Mouse (Mus musculus) CD4-positive, CD25-positive, alpha-beta regulatory T cell, adult 4 months (primary cell): ENCODE measurements around the gene Gemin5. TPM values are rescaled to one million over a fixed set of nuclear protein-coding genes. Genes with fewer than 3 reads are reported as not detected.
"Not testable (repeated sequence)": the region's sequence is repeated elsewhere in the genome, so short reads cannot be mapped to it uniquely, and the experiment has no call there.

ENCODE experiments used
- ATAC-seq: one replicate; pipeline ENCODE4 v1.8.0; 2017
- polyA plus RNA-seq, 2 experiments: library from polyadenylated mRNA; unstranded; fragments of 100-300 nt; shearing (Covaris generic); gene quantifications; one replicate each; pipeline ENCODE4 v1.2.1; 2017

The Gemin5 gene
- 1 to 10 TPM; 6.5 to 7.8 TPM for polyA plus RNA-seq

DNA sequence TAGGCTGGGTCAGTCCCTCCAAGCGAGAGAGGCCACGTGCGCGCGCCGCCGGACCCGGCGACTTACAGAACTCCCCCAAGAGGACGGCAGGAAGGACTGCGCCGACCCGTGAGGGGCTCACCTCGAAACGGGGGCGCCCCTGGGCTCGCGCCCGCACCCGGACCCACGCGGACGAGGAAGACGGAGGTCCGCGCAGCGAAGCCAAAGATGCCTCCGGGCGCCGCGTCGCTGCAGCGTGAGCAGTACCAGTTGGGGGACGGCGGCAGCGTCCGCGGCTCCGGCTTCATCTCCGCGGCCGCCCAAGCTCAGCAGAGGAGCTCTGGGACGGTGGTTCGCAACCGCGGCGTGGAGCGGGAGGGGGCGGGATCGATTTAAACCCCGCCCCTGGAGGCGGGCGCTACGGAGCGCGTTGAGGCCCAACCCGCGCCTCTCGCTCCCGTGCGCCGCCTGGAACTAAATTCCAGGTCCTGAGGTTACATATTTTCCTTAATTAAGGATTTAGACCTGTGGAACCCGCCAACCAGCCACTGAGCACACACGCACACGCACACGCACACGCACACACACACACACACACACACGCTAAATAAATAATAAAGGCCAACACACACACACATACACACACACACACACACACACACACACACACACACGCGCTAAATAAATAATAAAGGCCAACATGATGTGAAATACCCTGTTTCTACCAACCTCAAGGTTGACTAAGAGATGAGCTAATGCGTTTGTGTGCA is at the start of gene Gemin5:
TSS of gene Gemin5 (minus strand) at position 373 of the 749 bp plus-strand sequence.
- ATAC-seq = peak; percentile 76

DNA sequence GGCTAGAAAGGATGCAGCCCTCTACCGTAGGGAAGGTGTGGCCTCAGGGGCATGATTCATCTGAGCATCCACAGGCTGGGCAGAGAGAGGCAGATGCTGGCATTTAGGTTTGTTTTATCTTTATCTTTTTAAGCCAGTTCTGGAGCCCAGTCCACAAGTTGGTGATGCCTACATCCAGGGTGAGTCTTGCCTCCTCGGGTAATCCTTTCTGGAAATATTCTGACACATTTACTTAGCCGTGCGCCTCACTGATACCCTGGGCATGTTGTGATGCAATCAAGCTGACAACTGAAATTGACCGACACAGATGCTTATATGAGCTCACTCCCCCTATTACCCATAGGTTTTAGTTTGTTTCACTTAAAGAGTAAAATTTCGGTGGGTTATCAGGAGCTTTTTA is 48.5 kb upstream of the Gemin5 start:
- peak; percentile 16 for ATAC-seq

DNA sequence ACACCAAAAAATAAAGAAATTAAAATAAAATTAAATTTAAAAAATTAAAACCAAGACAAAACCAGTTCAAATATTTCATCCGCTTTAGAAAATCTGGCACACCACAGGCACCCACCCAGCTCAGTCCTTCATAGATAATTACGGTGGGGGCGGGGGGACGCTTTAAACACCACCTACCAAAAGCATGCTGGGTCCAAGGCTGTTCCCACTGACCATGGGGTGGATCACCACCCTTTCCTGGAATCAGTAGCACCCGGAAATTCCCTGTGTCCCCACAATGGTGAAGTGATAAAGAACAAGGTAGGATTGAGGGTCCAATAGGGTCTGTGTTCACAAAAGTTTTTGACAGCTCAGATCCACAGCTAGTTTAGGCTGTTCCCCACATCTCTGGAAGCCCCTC is 47.5 kb upstream of the Gemin5 start:
- ATAC-seq = no peak

DNA sequence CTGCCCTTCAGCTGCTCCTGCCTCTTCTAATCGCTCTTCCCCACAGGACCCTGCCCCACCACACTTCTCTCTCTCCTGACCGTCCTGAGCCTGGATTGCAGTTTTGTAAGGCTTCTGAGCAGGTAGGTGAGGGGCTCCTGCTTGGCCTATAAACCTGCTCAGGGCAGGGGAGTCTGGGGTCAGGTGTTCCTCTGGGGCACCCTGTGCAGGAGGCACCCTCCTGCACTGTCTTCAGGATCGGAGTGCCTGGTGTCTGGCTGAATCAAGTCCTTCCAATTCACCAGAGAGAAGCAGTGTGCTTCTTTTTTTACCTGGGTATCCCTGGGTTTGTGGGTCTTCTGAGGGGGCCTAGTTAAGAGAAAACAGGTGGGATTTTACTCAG is 46.7 kb upstream of the Gemin5 start:
- peak; percentile 2 for ATAC-seq

DNA sequence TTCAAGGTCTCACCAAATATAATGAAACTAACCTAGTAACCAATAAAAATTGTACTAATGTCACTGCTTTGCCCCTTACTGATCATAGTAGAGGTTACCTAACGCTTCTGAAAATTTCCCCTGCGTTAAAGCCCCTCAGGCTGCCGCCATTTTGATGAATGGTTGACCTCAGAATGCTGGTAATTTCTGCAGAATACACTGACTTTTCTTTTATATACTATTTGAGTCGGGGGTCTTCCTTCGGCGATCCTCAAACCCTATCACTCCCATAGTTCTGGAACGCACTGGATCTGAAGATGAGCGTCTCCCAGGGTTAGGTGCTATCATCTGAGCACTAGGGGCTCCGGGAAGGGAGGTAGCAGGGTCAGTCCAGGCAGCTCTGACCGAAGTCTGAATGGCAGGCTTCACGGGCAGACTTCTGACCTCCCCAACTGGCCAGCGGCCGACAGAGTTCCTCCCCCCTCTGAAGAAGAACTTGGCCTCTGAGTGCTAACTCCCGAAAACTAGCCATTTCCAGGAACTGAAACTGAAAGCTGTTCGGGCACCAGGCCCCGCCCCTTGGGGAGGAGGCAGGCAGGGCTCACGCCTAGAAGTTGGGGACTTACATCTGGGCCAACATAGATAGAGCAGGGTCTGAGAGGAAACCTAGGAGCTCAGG is 46.2 kb upstream of the Gemin5 start:
- peak; percentile 70 for ATAC-seq

DNA sequence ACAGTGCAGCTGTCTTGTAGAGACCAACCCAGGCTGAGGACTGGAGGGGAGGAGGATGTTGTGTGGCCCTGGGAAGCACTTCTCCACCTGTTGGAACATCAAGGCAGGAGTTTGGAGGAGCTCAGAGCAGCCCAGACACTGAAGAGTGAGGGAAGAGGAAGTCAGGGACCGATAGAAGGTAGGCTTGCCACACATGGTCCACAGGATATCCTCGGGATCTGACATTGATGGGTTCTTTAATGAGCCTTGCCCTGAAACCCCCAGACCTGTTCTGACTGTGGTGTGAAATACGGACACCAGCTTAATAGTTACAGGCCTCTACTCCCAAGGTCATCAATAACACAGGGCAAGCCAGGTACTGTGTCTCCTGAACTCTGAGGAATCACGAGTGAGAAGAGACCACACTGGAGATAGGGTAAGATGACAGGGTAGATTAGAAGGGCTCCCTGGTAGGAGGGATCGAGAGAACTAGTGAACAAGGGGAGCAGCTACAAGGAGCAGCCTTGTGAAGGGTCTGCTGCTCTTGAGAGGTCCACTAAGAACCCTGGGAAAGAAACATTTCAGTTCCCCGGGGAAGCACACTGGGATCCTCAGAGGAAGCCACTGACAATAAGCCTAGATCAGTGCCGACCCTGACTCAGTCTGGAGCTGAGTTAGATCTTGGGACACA is 45.5 kb upstream of the Gemin5 start:
- ATAC-seq = no peak

DNA sequence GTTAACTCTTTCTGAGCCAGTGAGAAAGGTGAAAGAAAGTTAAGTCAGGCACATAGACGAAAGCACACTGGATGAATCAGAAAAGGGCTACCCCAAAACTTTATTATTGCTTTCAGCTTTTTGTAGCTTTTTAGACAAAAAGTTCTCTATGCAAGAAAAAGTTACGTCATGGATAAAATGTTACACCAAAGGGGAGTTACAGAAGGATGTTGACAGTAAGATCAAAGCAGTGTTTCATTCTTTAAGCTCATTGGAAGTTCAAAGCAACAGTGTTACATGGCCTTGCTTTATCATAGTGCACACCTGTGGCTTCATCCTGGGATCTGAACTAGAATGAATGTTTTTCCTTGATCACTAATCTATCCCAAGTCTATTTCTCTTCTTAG is 43.3 kb upstream of the Gemin5 start:
- ATAC-seq = peak; percentile 53

DNA sequence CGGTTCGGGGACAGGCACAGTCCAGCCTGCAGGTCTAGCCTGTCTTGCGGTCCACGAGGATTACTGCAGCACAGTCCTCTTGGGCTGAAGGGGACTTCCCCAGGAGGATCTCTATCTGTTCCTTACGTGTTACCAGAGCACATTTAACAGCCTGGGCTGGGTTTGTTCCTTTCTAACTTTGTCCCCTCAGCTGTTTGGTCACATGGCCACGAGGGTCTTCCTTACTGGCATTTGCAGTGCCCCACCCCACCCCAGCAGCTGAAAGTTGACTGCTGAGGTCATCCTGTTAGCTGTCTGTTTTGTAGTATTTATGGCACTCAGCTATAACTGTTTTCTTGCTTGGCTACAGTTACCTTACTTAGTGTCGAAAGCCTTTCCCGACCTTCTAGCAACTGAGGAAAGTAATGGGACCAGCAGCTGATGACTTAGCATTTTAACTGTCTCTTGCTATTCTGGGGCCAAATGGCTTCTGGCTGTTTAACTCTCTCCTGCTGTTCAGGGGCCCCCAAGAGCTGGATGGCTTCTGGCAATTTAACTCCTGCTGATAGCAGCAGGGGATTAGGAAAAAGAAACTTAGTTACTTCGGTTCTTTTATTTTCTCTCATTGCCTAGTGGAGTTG is 42.8 kb upstream of the Gemin5 start:
- peak; percentile 66 for ATAC-seq

DNA sequence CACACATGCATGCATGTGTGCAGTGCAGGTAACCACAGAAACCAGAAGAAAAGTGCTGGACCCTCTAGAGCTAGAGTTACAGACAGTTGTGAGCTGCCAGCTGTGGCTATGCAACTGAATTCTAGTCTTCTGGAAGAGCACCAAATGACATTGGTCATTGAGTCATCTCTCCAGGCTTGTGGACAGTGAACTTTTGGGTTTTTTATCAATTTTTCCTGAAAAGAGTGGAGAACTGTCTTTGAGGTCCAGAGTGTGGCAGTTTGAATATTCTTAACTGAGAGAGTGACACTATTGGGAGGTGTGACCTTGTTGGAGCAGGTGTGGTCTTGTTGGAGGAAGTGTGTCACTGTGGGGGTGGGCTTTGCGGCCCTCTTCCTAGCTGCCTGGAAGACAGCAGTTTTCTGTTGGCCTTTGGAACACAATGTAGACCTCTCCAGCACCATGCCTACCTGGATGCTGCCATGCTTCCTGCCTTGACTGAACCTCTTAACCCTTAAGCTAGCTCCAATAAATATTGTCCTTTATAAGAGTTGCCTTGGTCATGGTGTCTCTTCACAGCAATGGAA is 42.1 kb upstream of the Gemin5 start:
- ATAC-seq = peak; percentile 1

DNA sequence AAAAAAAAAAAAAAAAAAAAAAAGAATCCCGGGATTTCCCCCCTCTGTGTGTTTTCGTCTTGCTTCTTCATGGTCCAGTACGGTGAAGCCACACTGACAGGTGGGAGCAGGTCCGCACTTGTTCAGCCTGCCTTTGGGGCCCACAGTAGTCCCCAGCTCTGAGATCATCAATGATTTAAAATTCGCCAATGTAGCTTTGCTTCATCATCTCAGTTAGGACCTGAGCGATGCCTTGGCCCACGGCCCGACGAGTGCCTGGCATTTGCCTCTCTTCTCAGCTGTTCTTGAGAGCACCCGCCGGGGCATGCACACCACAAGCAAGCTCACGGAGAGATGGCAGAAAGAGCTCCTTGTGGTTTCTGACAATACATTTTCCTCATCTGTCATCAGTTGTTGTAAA is 32.7 kb upstream of the Gemin5 start:
- peak; percentile 21 for ATAC-seq

DNA sequence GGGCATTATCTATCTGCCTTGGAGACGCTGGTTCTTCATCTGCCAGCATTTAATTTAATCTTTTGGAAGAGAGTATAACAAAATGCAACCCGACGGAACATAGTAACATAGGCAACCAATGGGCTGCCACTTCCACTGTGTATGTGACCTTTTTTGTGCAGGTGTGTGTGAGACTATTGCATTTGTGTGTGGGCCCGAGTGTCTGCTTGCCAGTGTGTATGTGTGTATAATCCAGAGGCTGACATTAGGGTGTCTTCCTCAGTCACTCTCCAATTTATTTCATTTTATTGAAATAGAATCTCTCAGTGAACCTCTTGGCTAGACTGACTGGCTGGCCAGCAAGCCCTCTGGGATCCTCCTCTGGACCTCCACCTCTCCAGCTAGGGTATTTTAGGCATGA is 31.9 kb upstream of the Gemin5 start:
- ATAC-seq = peak; percentile 41

DNA sequence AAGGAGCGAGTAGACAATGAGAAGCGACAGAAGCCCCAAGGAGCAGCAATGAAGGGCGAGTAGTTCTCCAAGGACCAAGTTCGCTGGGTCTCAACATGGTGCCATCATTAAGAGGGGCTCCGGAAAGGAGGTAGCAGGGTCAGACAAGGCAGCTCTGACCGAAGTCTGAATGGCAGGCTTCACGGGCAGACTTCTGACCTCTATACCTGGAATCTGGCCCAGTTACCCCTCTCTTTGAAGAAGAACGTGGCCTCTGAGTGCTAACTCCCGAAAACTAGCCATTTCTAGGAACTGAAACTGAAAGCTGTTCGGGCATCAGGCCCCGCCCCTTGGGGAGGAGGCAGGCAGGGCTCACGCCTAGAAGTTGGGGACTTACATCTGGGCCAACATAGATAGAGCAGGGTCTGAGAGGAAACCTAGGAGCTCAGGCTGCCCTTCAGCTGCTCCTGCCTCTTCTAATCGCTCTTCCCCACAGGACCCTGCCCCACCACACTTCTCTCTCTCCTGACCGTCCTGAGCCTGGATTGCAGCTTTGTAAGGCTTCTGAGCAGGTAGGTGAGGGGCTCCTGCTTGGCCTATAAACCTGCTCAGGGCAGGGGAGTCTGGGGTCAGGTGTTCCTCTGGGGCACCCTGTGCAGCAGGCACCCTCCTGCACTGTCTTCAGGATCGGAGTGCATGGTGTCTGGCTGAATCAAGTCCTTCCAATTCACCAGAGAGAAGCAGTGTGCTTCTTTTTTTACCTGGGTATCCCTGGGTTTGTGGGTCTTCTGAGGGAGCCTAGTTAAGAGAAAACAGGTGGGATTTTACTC is 31.1 kb upstream of the Gemin5 start, which contains the start of the genes Igtp and Irgm2:
TSS of gene Igtp (plus strand) at position 328 of the 809 bp plus-strand sequence.
TSS of gene Irgm2 (plus strand) at position 390 of the 809 bp plus-strand sequence.
- ATAC-seq = peak; percentile 93

DNA sequence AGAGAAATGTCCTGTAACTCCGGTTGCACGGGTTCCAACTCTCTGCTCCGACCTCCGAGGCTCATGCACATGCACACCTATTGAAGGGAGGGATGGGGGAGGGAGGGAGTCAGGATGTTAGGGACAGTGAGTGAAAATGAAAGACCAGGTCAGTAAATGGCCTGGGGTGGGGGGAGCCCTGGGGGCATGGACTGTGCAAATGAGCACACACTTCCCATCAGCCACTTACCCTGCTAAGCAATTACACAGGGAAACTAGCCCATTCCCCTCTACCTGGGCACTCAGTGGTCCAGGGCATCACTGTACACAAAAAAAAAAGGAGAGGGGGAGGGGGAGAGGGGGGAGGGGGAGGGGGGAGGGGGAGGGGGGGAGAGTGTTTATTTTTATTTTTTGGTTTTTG is 30.3 kb upstream of the Gemin5 start:
- ATAC-seq = no peak

DNA sequence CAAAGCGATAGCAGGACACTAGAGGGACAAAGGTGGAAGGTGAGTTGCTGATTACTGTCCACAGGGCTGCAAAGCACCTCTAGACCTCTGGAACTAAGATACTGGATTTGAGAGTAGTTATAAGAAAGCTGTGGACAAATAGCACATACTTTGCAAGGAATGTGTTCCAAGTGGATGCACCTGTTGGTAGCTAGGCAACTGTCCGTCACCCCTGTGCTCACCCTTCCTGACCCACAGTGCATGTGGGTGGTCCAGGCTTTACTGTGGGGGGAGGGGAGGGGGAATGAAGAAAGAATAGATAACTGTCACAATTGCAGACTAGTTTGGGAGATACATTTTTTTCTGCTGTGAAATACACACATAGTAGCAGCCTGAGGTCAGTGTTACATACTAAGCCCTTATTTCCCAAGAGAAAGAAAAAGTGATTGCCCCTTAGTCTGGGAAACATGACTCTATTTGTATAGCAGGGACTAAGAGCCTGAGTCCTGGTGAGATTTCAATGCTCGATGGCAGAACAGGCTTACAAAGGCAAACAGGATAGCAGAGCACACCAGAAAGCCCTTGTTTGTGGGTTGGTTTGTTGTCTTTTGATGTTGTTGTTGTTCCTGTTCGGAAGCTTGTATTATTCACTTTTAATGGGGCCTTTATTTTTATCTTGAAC is 25.7 kb upstream of the Gemin5 start:
- ATAC-seq = peak; percentile 2

DNA sequence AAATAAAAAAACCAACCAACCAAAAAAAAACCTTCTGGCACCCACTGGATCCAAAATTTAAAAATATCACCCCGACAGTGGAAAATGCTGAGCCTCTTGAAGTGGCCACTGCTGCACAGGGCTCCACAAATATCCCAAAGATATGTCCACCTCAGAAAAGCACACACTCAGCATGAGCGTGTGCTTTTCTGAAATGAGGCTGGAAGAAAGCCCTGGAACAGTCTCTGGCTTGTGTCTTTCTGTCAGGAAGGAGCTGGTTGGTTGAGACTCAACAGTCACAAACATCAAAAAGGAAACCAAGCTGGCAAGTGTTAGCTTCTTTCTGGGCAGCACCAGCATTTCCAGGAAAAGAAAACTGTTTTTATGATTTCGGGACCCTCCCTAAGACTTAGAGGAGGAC is 25.0 kb upstream of the Gemin5 start:
- ATAC-seq = peak; percentile 43

DNA sequence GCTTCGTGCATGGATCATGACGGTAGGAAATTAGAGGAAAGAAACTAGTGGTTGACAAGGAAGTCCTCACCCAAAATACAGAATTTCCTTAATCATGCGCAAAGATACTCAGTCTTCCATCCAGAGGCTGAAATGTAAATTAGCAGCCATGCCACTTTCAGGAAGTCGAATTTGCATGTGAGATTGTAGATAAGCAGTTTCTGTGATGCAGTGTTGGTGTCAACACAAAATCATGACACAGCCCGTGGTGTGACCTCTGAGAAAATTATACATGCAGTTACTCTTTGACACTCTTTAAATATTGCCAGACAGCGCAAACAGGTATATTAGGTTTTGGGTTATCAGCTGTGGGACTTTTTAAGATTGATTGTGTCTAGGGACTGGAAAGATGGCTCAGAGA is 21.3 kb upstream of the Gemin5 start:
- peak; percentile 63 for ATAC-seq

DNA sequence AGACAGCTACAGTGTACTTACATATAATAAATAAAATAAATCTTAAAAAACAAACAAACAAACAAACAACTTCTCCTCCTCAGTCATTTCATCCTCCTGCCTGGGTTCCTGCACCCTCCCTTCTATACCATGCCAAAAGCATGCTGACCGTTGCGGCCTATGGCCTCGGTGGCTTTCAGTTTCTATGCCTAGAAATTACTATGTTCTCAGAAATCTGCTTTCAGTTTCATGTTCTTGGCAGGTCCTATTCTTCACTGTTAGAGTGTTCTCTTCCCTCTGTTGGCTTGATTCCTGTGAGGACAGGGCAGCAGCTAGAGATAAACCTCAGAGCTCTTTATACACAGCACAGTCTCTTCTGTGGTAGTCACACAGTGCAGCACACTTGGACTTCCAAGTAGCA is 15.2 kb upstream of the Gemin5 start:
- ATAC-seq = peak; percentile 79

DNA sequence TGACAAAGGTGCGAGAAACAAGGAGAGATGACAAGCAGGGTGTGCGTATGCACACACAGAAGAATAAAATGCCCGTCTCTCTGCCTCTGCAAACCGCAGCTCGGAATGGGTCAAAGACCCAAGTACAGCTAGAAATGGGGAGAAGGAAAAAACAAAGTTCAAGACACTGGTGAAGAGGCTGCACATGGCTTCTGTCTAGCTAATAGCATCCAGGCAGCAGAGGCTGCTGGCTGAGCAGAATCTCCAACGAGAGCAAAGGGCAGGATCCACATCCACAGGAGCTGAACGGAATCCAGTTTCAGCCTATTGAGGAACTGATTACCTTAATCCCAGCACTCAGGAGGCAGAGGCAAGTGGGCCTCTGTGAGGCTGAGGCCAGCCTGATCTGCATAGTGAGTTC is 12.4 kb upstream of the Gemin5 start:
- no peak for ATAC-seq

DNA sequence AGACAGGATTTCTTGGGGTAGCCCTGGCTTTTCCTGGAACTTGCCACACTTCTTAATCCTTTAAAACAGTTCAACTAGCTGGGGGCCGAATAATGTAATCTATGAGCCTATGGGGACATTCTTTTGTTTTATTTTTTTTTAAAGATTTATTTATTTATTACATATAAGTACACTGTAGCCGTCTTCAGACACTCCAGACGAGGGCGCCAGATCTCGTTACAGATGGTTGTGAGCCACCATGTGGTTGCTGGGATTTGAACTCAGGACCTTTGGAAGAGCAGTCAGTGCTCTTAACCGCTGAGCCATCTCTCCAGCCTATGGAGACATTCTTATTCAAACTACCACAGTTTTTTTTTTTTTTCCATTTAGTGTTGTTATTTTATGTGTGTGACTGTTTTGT is 11.6 kb upstream of the Gemin5 start:
- ATAC-seq = not testable (repeated sequence)

DNA sequence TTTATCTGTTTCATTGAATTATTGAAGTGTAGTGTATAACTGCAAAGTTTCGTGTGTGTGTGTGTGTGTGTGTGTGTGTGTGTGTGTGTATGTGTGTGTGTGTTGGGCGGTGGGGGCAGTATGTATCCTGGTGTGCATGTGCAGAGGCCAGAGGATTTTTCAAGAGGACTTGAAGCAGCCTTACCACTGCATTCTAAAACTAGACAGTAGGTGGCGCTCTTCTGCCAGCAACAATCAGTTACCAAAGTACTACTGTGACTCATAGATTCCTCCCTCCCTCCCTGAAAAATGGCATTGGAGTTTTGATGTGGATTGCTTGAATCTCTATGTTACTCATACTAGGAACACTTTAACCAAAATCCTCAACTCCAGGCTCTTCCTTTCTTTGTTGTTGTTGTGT is 11.2 kb upstream of the Gemin5 start:
- peak; percentile 57 for ATAC-seq

DNA sequence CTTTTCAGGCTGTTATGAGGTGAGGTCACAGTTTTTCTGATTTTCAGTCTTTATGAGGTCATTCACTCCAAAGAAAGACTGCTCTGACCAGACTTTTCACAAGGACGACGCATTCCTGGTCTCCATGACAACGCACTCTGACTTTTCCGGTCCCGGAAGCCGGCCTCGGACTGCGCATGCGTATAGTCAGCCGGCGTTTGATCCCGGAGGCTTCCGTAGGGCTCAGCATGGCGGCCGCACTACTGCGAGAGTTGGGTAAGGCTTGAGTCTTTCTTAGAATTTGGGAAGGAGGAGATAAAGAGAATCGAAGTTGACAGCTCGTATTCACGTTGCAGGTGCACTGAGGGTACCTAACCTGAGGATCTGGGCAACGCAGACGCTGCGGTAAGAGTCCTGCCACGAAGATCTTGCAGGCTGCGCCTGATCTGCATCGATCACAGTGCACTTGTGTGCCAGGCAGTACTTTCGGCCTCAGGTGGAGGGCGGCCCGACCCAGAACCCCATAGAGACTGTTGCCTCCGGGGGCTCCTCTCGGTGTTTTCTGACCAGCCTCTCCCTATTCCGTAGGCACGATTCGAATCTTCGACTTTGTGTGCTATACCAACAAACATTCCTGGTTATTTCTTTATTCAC is 3.2 kb upstream of the Gemin5 start, which contains the start of gene Mrpl22:
TSS of gene Mrpl22 (plus strand) at position 203 of the 633 bp plus-strand sequence.
- ATAC-seq = peak; percentile 60
